ENCODE assay signal across 1 mouse cellular context in the genomic region with DNA sequence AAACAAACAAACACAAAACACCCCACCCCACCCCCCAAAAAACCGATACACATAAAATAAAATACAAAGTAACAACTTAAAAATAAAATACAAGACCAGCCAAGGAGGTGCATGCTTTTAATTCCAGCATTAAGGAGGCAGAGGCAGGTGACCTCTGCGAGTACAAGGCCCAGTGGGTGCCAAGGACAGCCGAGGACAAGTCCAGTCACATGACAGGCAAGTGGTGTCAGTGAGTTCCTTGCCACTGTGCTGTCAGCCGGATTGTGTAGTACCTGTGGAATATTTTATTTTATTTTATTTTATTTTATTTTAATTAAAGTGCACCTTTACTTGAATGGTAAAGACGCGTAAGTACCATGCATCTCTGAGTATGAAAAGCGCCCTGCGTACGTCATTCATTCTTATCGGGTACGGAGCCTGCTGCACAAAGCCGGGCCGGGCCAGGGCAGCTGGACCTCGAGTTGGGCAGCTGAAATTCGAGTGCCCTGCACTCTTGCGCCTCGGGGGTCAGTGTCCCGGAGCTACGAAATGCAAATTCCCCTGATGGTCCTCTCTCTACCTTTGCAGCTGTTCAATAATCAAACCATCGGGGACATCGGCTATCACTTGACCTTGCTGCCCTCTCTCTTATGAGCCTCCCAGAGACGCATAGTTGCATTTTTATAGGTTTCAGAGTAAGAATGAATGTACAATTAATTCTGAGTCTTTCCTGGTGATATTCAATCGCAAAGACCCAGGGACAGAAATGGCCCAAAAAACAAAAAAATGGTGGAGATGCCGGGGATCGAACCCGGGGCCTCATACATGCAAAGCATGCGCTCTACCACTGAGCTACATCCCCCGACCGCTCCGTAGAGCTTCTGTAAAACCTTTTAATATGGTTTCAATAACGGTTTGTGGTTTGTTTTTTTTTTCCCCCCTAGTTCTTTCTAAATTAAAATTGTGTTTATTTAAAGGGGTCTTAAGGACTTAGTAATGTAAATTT.
TF ChIP-seq lines count a peak whose summit lies in the region.

No protein-coding gene starts in this region.

TF ChIP-seq in CH12.LX, 34 proteins besides CTCF, POLR2A, EP300 and RAD21 (continued from another document):
- TF ChIP-seq MAFK (IDR thresholded peaks at IDR 0.05; ENCODE audit: insufficient replicate concordance, low read length) (peak; percentile 97), ZNF384 (IDR thresholded peaks at IDR 0.05; ENCODE audit: low read depth, low read length) (peak; percentile 97), HCFC1 (IDR thresholded peaks at IDR 0.05; ENCODE audit: low read depth, low read length) (no peak), MEF2A (IDR thresholded peaks at IDR 0.05; ENCODE audit: borderline replicate concordance, low read depth, low read length) (no peak), JUND (conservative IDR thresholded peaks at IDR 0.05; ENCODE audit: low read depth, low read length) (no peak), POLR2AphosphoS2 (IDR thresholded peaks at IDR 0.05; ENCODE audit: low read depth, low read length) (no peak), E2F4 (IDR thresholded peaks at IDR 0.05; ENCODE audit: insufficient replicate concordance, low read depth, low read length) (0 out of 2 replicates have a peak, but pooled peaks have one; percentile 70), ZMIZ1 (IDR thresholded peaks at IDR 0.05; ENCODE audit: low read depth, low read length) (no peak), NELFE (IDR thresholded peaks at IDR 0.05; ENCODE audit: low read depth, low read length) (no peak), NRF1 (IDR thresholded peaks at IDR 0.05; ENCODE audit: low read depth, low read length) (peak; percentile 66), MAX (IDR thresholded peaks at IDR 0.05; ENCODE audit: low read length) (no peak), MAZ (IDR thresholded peaks at IDR 0.05; ENCODE audit: low read depth, low read length) (no peak), SMC3 (IDR thresholded peaks at IDR 0.05; ENCODE audit: low read depth, low read length) (no peak), UBTF (IDR thresholded peaks at IDR 0.05; ENCODE audit: low read depth, low read length) (no peak), BHLHE40 (IDR thresholded peaks at IDR 0.05; ENCODE audit: low read depth, low read length) (no peak), MXI1 (IDR thresholded peaks at IDR 0.05; ENCODE audit: low read depth, low read length) (peak; percentile 36; the same call in 1 of the 2 replicates), RCOR1 (conservative IDR thresholded peaks at IDR 0.05; ENCODE audit: low read depth, low read length) (no peak), ZC3H11A (IDR thresholded peaks at IDR 0.05; ENCODE audit: low read depth, low read length) (no peak), MYC (IDR thresholded peaks at IDR 0.05; ENCODE audit: low read depth, low read length) (no peak), USF2 (conservative IDR thresholded peaks at IDR 0.05; ENCODE audit: low read depth, low read length) (no peak)
